Mouse (Mus musculus) CH12.LX (cell line): ENCODE measurements at regions not wholly inside any gene's neighbourhood (a gene's known extent, or its start where the extent isn't known, plus 50 kb on each side); places are given as distances from the start of the nearest gene placed in this dataset.

Experiments
- DNase-seq: peaks from one replicate; pipeline ENCODE4 v3.0.0-alpha.2; 2013; ENCODE audit errors: extremely low read depth
- H3K27ac ChIP-seq: 2 replicates; pipeline ENCODE4 v1.5.1; 2012; ENCODE audit warnings: low read depth, mild to moderate bottlenecking, control low read depth, moderate library complexity; ENCODE audit not compliant: insufficient read depth
- H3K27me3 ChIP-seq: replicated peaks from 2 replicates; pipeline ENCODE3; 2012; ENCODE audit warnings: inconsistent platforms
- H3K36me3 ChIP-seq, 2 experiments: replicated peaks in 1 of 2; 2 replicates each; pipeline versions ENCODE3 to v1.6.1; 2012; ENCODE audit warnings: inconsistent platforms in 1 of 2, low read length in 1 of 2, mild to moderate bottlenecking in 1 of 2, mixed read lengths in 1 of 2, moderate library complexity in 1 of 2; ENCODE audit not compliant: control insufficient read depth in 1 of 2, insufficient read depth in 1 of 2
- H3K4me1 ChIP-seq, 2 experiments: 2 replicates each; pipeline ENCODE4 v1.6.1; 2012; ENCODE audit warnings: inconsistent platforms in 1 of 2, moderate library complexity in 1 of 2; ENCODE audit not compliant: insufficient read depth in 2 of 2, control insufficient read depth in 1 of 2
- H3K4me2 ChIP-seq: 2 replicates; pipeline ENCODE4 v1.6.1; 2012; ENCODE audit warnings: low read depth, mild to moderate bottlenecking, control low read depth; ENCODE audit not compliant: poor library complexity, insufficient read depth, severe bottlenecking
- H3K4me3 ChIP-seq, 3 experiments: fragments of 150-350 bp in 1 of 3; sonication (generic) in 1 of 3; replicated peaks in 1 of 3; 2 replicates each; pipeline versions ENCODE3 to v1.5.1; 2011 to 2012; ENCODE audit warnings: low read depth in 2 of 3, low read length in 2 of 3, mild to moderate bottlenecking in 2 of 3, moderate library complexity in 2 of 3, control low read depth in 1 of 3, improper control_type of control experiment in 1 of 3, inconsistent platforms in 1 of 3, mixed read lengths in 1 of 3; ENCODE audit not compliant: poor library complexity in 1 of 3
- H3K79me2 ChIP-seq: replicated peaks from 2 replicates; pipeline ENCODE4 v1.6.1; 2012; ENCODE audit warnings: mild to moderate bottlenecking, moderate library complexity; ENCODE audit not compliant: control insufficient read depth, poor library complexity, insufficient read depth, severe bottlenecking; ENCODE audit errors: extremely low read depth
- H3K9ac ChIP-seq: 2 replicates; pipeline ENCODE4 v1.6.1; 2012; ENCODE audit warnings: low read depth, mild to moderate bottlenecking, control low read depth, moderate library complexity; ENCODE audit not compliant: insufficient read depth
- H3K9me3 ChIP-seq: replicated peaks from 2 replicates; pipeline ENCODE3; 2012; ENCODE audit warnings: low read length, inconsistent platforms, mixed read lengths
- BHLHE40 ChIP-seq: IDR thresholded peaks from 2 replicates; pipeline ENCODE4 v1.6.1; 2011; ENCODE audit warnings: mild to moderate bottlenecking, low read depth, low read length, improper control_type of control experiment
- CHD1 ChIP-seq: IDR thresholded peaks from 2 replicates; pipeline ENCODE4 v1.6.1; 2012; ENCODE audit warnings: low read depth, low read length, improper control_type of control experiment, inconsistent platforms
- CTCF ChIP-seq, 2 experiments: IDR thresholded peaks in 1 of 2; conservative IDR thresholded peaks in 1 of 2; 2 replicates each; pipeline ENCODE4 v1.5.1; 2011 to 2012; ENCODE audit warnings: low read depth in 2 of 2, low read length in 2 of 2, improper control_type of control experiment in 1 of 2, inconsistent platforms in 1 of 2, mild to moderate bottlenecking in 1 of 2, moderate library complexity in 1 of 2
- EP300 ChIP-seq: IDR thresholded peaks from 2 replicates; pipeline ENCODE4 v1.6.1; 2011; ENCODE audit warnings: low read length, improper control_type of control experiment
- GABPA ChIP-seq: IDR thresholded peaks from 2 replicates; pipeline ENCODE4 v1.6.1; 2012; ENCODE audit warnings: low read depth, low read length, improper control_type of control experiment, inconsistent platforms; ENCODE audit not compliant: insufficient replicate concordance
- HCFC1 ChIP-seq: IDR thresholded peaks from 2 replicates; pipeline ENCODE4 v1.6.1; 2012; ENCODE audit warnings: low read depth, mild to moderate bottlenecking, inconsistent platforms, low read length, improper control_type of control experiment
- IRF4 ChIP-seq: IDR thresholded peaks from 2 replicates; pipeline ENCODE4 v1.6.1; 2014; ENCODE audit warnings: low read depth, mild to moderate bottlenecking, inconsistent platforms, low read length, improper control_type of control experiment
- MAZ ChIP-seq: IDR thresholded peaks from 2 replicates; pipeline ENCODE4 v1.6.1; 2012; ENCODE audit warnings: low read depth, mild to moderate bottlenecking, inconsistent platforms, low read length, improper control_type of control experiment, moderate library complexity
- NRF1 ChIP-seq: IDR thresholded peaks from 2 replicates; pipeline ENCODE4 v1.6.1; 2014; ENCODE audit warnings: low read depth, mild to moderate bottlenecking, inconsistent platforms, low read length, improper control_type of control experiment, moderate library complexity
- PAX5 ChIP-seq: IDR thresholded peaks from 2 replicates; pipeline ENCODE4 v1.6.1; 2012; ENCODE audit warnings: low read length, inconsistent platforms, mixed read lengths
- RCOR1 ChIP-seq: conservative IDR thresholded peaks from 2 replicates; pipeline ENCODE4 v1.6.1; 2012; ENCODE audit warnings: low read depth, mild to moderate bottlenecking, inconsistent platforms, low read length, improper control_type of control experiment
- SIN3A ChIP-seq: IDR thresholded peaks from 2 replicates; pipeline ENCODE4 v1.6.1; 2012; ENCODE audit warnings: low read length, improper control_type of control experiment, inconsistent platforms
- TCF12 ChIP-seq: IDR thresholded peaks from 2 replicates; pipeline ENCODE4 v1.6.1; 2014; ENCODE audit warnings: low read depth, mild to moderate bottlenecking, inconsistent platforms, low read length, improper control_type of control experiment
- USF2 ChIP-seq: conservative IDR thresholded peaks from 2 replicates; pipeline ENCODE4 v1.6.1; 2011; ENCODE audit warnings: low read depth, low read length, improper control_type of control experiment
- ZKSCAN1 ChIP-seq: IDR thresholded peaks from 2 replicates; pipeline ENCODE4 v1.6.1; 2012; ENCODE audit warnings: low read depth, inconsistent platforms, low read length, improper control_type of control experiment, borderline replicate concordance
- ZNF384 ChIP-seq: IDR thresholded peaks from 2 replicates; pipeline ENCODE4 v1.6.1; 2012; ENCODE audit warnings: low read depth, low read length, improper control_type of control experiment, inconsistent platforms
- dilution Hi-C: fragments of 300-500 bp; cut with MboI; formaldehyde crosslinking; loops from 2 replicates; pipeline ENCODE4 v1.14.3; 2020; ENCODE audit warnings: low sequenced_read_pairs; ENCODE audit not compliant: extremely low pct_unique_long_range_greater_than_20kb, extremely low pct_ligation_motif_present
- in situ Hi-C: fragments of 300-500 bp; cut with MboI; formaldehyde crosslinking; loops from 3 replicates; pipeline ENCODE4 v1.14.3; 2019; ENCODE audit warnings: low sequenced_read_pairs, low pct_ligation_motif_present, low pct_unique_long_range_greater_than_20kb, mixed read lengths

DNA sequence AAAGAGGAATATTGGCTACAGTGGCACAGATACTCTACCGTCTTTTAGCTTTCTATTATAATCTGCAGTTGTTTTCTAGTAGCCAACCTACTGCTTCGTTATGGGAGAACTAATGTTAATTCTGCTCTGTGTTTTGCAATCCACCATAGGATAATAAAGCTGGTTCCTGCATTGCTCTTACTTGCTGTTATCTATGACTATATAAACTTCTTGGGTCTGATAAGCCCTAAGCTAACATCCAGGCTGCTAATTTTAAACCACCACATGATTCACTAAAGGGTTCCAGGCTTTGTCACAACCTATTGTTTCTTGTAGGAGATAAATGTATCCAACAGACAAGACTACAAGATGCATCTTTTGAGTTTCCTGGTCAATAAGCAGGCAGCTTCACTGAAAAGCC is 173.5 kb upstream of the Aga start:
- H3K4me1 ChIP-seq = peaks cover 0 to 11% of the 10 kb centered on the region in 2 experiments; a peak in 2 of 4 replicates
- H3K9ac ChIP-seq = no peak overlapping the region
- H3K4me2 ChIP-seq = no peak overlapping the region
- in situ Hi-C loops = no loop called here
- H3K27me3 ChIP-seq = no peaks in the 10 kb centered on the region
- dilution Hi-C loops = no loop called here
- no peaks in the 10 kb centered on the region for H3K9me3 ChIP-seq
- H3K36me3 ChIP-seq = no peaks in the 10 kb centered on the region
- no peaks in the 10 kb centered on the region for H3K79me2 ChIP-seq
- TF ChIP-seq MAZ (no peak), ZKSCAN1 (no peak), USF2 (no peak), EP300 (no peak), NRF1 (no peak), CTCF (conservative IDR thresholded peaks at IDR 0.05 in 1 of 2, IDR thresholded peaks at IDR 0.05 in 1 of 2; ENCODE audit: low read depth in 2 of 2, low read length in 2 of 2) (no peak), IRF4 (no peak)
- no peak for DNase-seq
- no peak overlapping the region for H3K4me3 ChIP-seq
- H3K27ac ChIP-seq = no peak overlapping the region

DNA sequence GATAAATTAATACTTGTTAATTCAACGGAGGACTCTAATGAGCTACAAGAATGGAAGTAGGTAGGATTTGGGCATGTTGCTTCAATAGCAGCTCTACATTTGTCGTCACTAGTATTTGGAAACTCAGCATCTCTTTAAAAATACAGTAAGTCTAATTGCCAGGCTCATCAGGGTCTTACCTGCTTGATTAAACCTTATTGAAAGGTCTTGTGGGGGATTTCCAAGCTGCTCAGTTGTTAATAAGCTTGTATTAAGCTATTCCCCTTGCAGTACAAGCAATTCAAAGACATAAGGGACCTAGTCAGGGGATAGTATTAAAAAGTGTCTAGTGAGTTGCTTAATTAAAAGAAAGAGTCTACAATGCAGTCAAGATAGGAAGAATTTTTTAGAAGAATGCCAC is 142.9 kb upstream of the Aga start:
- TF ChIP-seq SIN3A (no peak), ZNF384 (no peak), NRF1 (no peak), BHLHE40 (no peak), EP300 (no peak), PAX5 (no peak), CHD1 (no peak), TCF12 (no peak), HCFC1 (no peak), RCOR1 (no peak), GABPA (no peak)
- H3K9me3 ChIP-seq = no peaks in the 10 kb centered on the region

More for the DNA sequence above, 142.9 kb upstream of the Aga start:
- H3K9ac ChIP-seq = no peak overlapping the region
- H3K27ac ChIP-seq = no peak overlapping the region
- dilution Hi-C loops = no loop called here
- no peak overlapping the region for H3K4me3 ChIP-seq
- no peaks in the 10 kb centered on the region for H3K4me1 ChIP-seq
- no peaks in the 10 kb centered on the region for H3K79me2 ChIP-seq
- H3K36me3 ChIP-seq = no peaks in the 10 kb centered on the region
- H3K4me2 ChIP-seq = no peak overlapping the region
- DNase-seq = no peak
- H3K27me3 ChIP-seq = no peaks in the 10 kb centered on the region
- in situ Hi-C loops = no loop called here
